Mouse (Mus musculus) myocyte (in vitro differentiated cells): ENCODE measurements at regions not wholly inside any gene's neighbourhood (a gene's known extent, or its start where the extent isn't known, plus 50 kb on each side); places are given as distances from the start of the nearest gene placed in this dataset.

ENCODE experiments used
- POLR2A ChIP-seq: IDR thresholded peaks from one replicate; pipeline ENCODE4 v1.6.1; 2011; ENCODE audit warnings: low read depth, mild to moderate bottlenecking, control low read depth, moderate library complexity; ENCODE audit not compliant: insufficient read length
- POLR2AphosphoS2 ChIP-seq: IDR thresholded peaks from one replicate; pipeline ENCODE4 v1.6.1; 2011; ENCODE audit warnings: low read depth, control low read depth; ENCODE audit not compliant: insufficient read length

GRCm38 (mm10) chr11:42755415-42755814 lies 280.1 kb upstream of the Gm9972 start:
- no peak for TF ChIP-seq POLR2AphosphoS2
- TF ChIP-seq POLR2A, result no peak
